Mouse (Mus musculus) forebrain, embryonic 15.5 days (tissue): ENCODE measurements around the gene Gm6803. TPM values are rescaled to one million over a fixed set of nuclear protein-coding genes. Genes with fewer than 3 reads are reported as not detected.
"Not testable (repeated sequence)": the region's sequence is repeated elsewhere in the genome, so short reads cannot be mapped to it uniquely, and the experiment has no call there.

Source experiments
- ATAC-seq: fragments of 200-750 bp; cut with Nextera tagmentation; replicated peaks from 2 replicates; pipeline ENCODE4 v1.8.0; 2017; ENCODE audit warnings: mild to moderate bottlenecking, moderate TSS enrichment, moderate library complexity
- H3K27ac ChIP-seq: fragments of 300-500 bp; sonication (generic); replicated peaks from 2 replicates; pipeline ENCODE4 v1.5.1; 2015; ENCODE audit warnings: mild to moderate bottlenecking, inconsistent platforms
- H3K27me3 ChIP-seq: fragments of 300-500 bp; sonication (generic); 2 replicates; pipeline ENCODE4 v1.6.1; 2015; ENCODE audit warnings: inconsistent platforms
- H3K36me3 ChIP-seq: fragments of 300-500 bp; sonication (generic); 2 replicates; pipeline ENCODE4 v1.6.1; 2015; ENCODE audit warnings: mild to moderate bottlenecking, inconsistent platforms
- H3K4me1 ChIP-seq: fragments of 300-500 bp; sonication (generic); 2 replicates; pipeline ENCODE4 v1.6.1; 2015; ENCODE audit warnings: inconsistent platforms
- H3K4me2 ChIP-seq: fragments of 300-500 bp; sonication (generic); replicated peaks from 2 replicates; pipeline ENCODE4 v1.6.1; 2015; ENCODE audit warnings: mild to moderate bottlenecking, inconsistent platforms
- H3K4me3 ChIP-seq: fragments of 300-500 bp; sonication (generic); 2 replicates; pipeline ENCODE4 v1.5.1; 2015; ENCODE audit warnings: mild to moderate bottlenecking, inconsistent platforms
- H3K9ac ChIP-seq: fragments of 300-500 bp; sonication (generic); replicated peaks from 2 replicates; pipeline ENCODE4 v1.6.1; 2015; ENCODE audit warnings: mild to moderate bottlenecking, inconsistent platforms
- H3K9me3 ChIP-seq: fragments of 300-500 bp; sonication (generic); 2 replicates; pipeline ENCODE4 v1.6.1; 2016; ENCODE audit warnings: inconsistent platforms
- WGBS: fragments of 180-500 bp; shearing (Covaris S2); methylation state at CpG from one replicate; pipeline ENCODE4 v1.1.7; 2015; ENCODE audit warnings: mixed read lengths; 5-methylcytosine and 5-hydroxymethylcytosine counted together
- polyA plus RNA-seq: library from polyadenylated mRNA; unstranded; fragments of >200 nt; fragmentation: Nextera tagmentation; extraction: Ambion mirVana; gene quantifications from 2 replicates; pipeline ENCODE4 v1.2.1, GENCODE M21; 2015

The Gm6803 gene
- polyA plus RNA-seq = not detected in 2 replicates

- H3K27me3 ChIP-seq, H3K4me3 ChIP-seq, H3K9me3 ChIP-seq, H3K36me3 ChIP-seq, ATAC-seq, H3K4me2 ChIP-seq, H3K27ac ChIP-seq, H3K4me1 ChIP-seq, H3K9ac ChIP-seq: not testable (repeated sequence)
- 81% methylated on average over 2 of the region's 2 CpGs for WGBS
These were observed at the start of gene Gm6803 for GRCm38 (mm10) chr12:88018671-88019070. TSS of gene Gm6803 (minus strand) at chr12:88018771.

GRCm38 (mm10) chr12:88045226-88045625, 26.7 kb upstream of the Gm6803 start:
- not testable (repeated sequence) for H3K9me3 ChIP-seq, H3K4me3 ChIP-seq, H3K9ac ChIP-seq, H3K27me3 ChIP-seq, H3K36me3 ChIP-seq, H3K4me2 ChIP-seq, H3K4me1 ChIP-seq, ATAC-seq, H3K27ac ChIP-seq
- 30% methylated on average over 1 of the region's 1 CpGs for WGBS

- H3K4me1 ChIP-seq, H3K4me3 ChIP-seq, H3K27ac ChIP-seq, H3K4me2 ChIP-seq, H3K9me3 ChIP-seq, H3K27me3 ChIP-seq, H3K36me3 ChIP-seq, H3K9ac ChIP-seq, ATAC-seq: not testable (repeated sequence)
- 88% methylated on average over 1 of the region's 1 CpGs for WGBS
These were observed 21.1 kb upstream of the Gm6803 start for GRCm38 (mm10) chr12:88039703-88040102.

GRCm38 (mm10) chr12:88039062-88039461, 20.5 kb upstream of the Gm6803 start:
- H3K27me3 ChIP-seq, ATAC-seq, H3K4me1 ChIP-seq: not testable (repeated sequence)

GRCm38 (mm10) chr12:88032250-88032649, 13.7 kb upstream of the Gm6803 start:
- not testable (repeated sequence) for H3K4me3 ChIP-seq, H3K4me2 ChIP-seq, H3K9ac ChIP-seq, H3K4me1 ChIP-seq, H3K27me3 ChIP-seq, H3K36me3 ChIP-seq, H3K9me3 ChIP-seq, H3K27ac ChIP-seq, ATAC-seq
- 94% methylated on average over 5 of the region's 5 CpGs for WGBS

More at GRCm38 (mm10) chr12:88039062-88039461, 20.5 kb upstream of the Gm6803 start:
- not testable (repeated sequence) for H3K36me3 ChIP-seq, H3K9me3 ChIP-seq, H3K9ac ChIP-seq, H3K4me2 ChIP-seq, H3K4me3 ChIP-seq, H3K27ac ChIP-seq

- not testable (repeated sequence) for H3K9ac ChIP-seq, H3K9me3 ChIP-seq, H3K4me3 ChIP-seq, H3K4me2 ChIP-seq, H3K4me1 ChIP-seq, H3K36me3 ChIP-seq, H3K27me3 ChIP-seq, H3K27ac ChIP-seq, ATAC-seq
- 87% methylated on average over 1 of the region's 1 CpGs for WGBS
These were observed 8.1 kb upstream of the Gm6803 start, which contains the start of gene Gm2056 for GRCm38 (mm10) chr12:88026704-88027103. TSS of gene Gm2056 (plus strand) at chr12:88027004.

- 100% methylated on average over 1 of the region's 1 CpGs for WGBS
- H3K36me3 ChIP-seq, H3K9ac ChIP-seq, H3K27ac ChIP-seq, H3K4me1 ChIP-seq, H3K4me3 ChIP-seq, H3K9me3 ChIP-seq, ATAC-seq, H3K4me2 ChIP-seq, H3K27me3 ChIP-seq: not testable (repeated sequence)
These were observed 7.0 kb downstream of the Gm6803 start, which contains the start of gene Gm2075 for GRCm38 (mm10) chr12:88011548-88011947. TSS of gene Gm2075 (plus strand) at chr12:88011848.

- not testable (repeated sequence) for H3K4me3 ChIP-seq, ATAC-seq
These were observed 14.5 kb downstream of the Gm6803 start for GRCm38 (mm10) chr12:88004118-88004517.

GRCm38 (mm10) chr12:87984000-87984399, 34.6 kb downstream of the Gm6803 start:
- not testable (repeated sequence) for H3K4me1 ChIP-seq, H3K4me3 ChIP-seq, H3K4me2 ChIP-seq, H3K27me3 ChIP-seq, H3K9ac ChIP-seq, H3K27ac ChIP-seq, ATAC-seq, H3K9me3 ChIP-seq, H3K36me3 ChIP-seq

More at GRCm38 (mm10) chr12:88004118-88004517, 14.5 kb downstream of the Gm6803 start:
- not testable (repeated sequence) for H3K27ac ChIP-seq, H3K36me3 ChIP-seq, H3K27me3 ChIP-seq, H3K4me2 ChIP-seq, H3K4me1 ChIP-seq, H3K9ac ChIP-seq, H3K9me3 ChIP-seq
- 81% methylated on average over 3 of the region's 3 CpGs for WGBS

Other genes with a start within 250 kb of the Gm6803 start
- gene Gm21319, start 243.0 kb downstream of the Gm6803 start, polyA plus RNA-seq = not detected in 2 replicates
- not detected in 2 replicates for gene Gm21936, start 223.3 kb downstream of the Gm6803 start, polyA plus RNA-seq
- gene BB287469, start 202.2 kb downstream of the Gm6803 start, polyA plus RNA-seq = not detected in 2 replicates
- gene Gm2001, start 176.4 kb downstream of the Gm6803 start, polyA plus RNA-seq = not detected in 2 replicates
- not detected in 2 replicates for gene Gm2016, start 144.7 kb downstream of the Gm6803 start, polyA plus RNA-seq
- not detected in 2 replicates for gene Gm2022, start 123.4 kb downstream of the Gm6803 start, polyA plus RNA-seq
- not detected in 2 replicates for gene Gm2035, start 98.9 kb downstream of the Gm6803 start, polyA plus RNA-seq
- gene Gm2042, start 64.7 kb downstream of the Gm6803 start, polyA plus RNA-seq = not detected in 2 replicates
- gene Gm2075, start 6.9 kb downstream of the Gm6803 start, polyA plus RNA-seq = not detected in 2 replicates
- gene Gm2056, start 8.2 kb upstream of the Gm6803 start, polyA plus RNA-seq = not detected in 2 replicates
- not detected in 2 replicates for gene Gm16368, start 64.9 kb upstream of the Gm6803 start, polyA plus RNA-seq
- not detected in 2 replicates for gene Gm10436, start 163.3 kb upstream of the Gm6803 start, polyA plus RNA-seq
- gene Gm8332, start 231.3 kb upstream of the Gm6803 start, polyA plus RNA-seq = not detected in 2 replicates